ENCODE assay signal across 8 mouse cellular contexts in genomic region chr16:24874235-24874634, GRCm38 (mm10).
DNase-seq lines count a peak whose midpoint lies in the region; ATAC-seq lines count a peak whose summit lies in the region.

No protein-coding gene starts in this region.

- no peak overlapping the region for H3K4me2 ChIP-seq in midbrain, embryonic 14.5 days (ENCODE audit: low read length)
- no peak overlapping the region for H3K4me2 ChIP-seq in midbrain, embryonic 15.5 days
- no peak overlapping the region for H3K4me2 ChIP-seq in lung, embryonic 16.5 days (ENCODE audit: low read depth, low read length)

- 78% methylated on average over 4 of the region's 4 CpGs for WGBS in midbrain, embryonic 14.5 days
- WGBS in midbrain, embryonic 15.5 days = 71% methylated on average over 4 of the region's 4 CpGs
- WGBS in lung, embryonic 16.5 days = 25% methylated on average over 4 of the region's 4 CpGs

- no peaks in the 10 kb centered on the region for H3K4me1 ChIP-seq in midbrain, embryonic 14.5 days (ENCODE audit: control insufficient read depth, insufficient read depth, low read length)
- H3K4me1 ChIP-seq in midbrain, embryonic 15.5 days = no peaks in the 10 kb centered on the region
- peaks cover 8% of the 10 kb centered on the region for H3K4me1 ChIP-seq in lung, embryonic 16.5 days (replicated peaks; ENCODE audit: control insufficient read depth, insufficient read depth, low read length)

- H3K36me3 ChIP-seq in midbrain, embryonic 14.5 days (ENCODE audit: control insufficient read depth, insufficient read depth, low read length) = no peaks in the 10 kb centered on the region
- H3K36me3 ChIP-seq in midbrain, embryonic 15.5 days (replicated peaks) = no peaks in the 10 kb centered on the region
- H3K36me3 ChIP-seq in lung, embryonic 16.5 days (ENCODE audit: control insufficient read depth, insufficient read depth, low read length) = peaks cover 10% of the 10 kb centered on the region

- H3K9me3 ChIP-seq in midbrain, embryonic 14.5 days (ENCODE audit: control insufficient read depth, low read length) = 0 out of 2 replicates have a peak, but pooled peaks cover 7% of the 10 kb centered on the region
- H3K9me3 ChIP-seq in midbrain, embryonic 15.5 days = no peaks in the 10 kb centered on the region
- peaks cover 2% of the 10 kb centered on the region; the same call in 1 of the 2 replicates for H3K9me3 ChIP-seq in lung, embryonic 16.5 days (ENCODE audit: control insufficient read depth, low read length)

- H3K27ac ChIP-seq in midbrain, embryonic 14.5 days (replicated peaks; ENCODE audit: low read depth, low read length) = no peak overlapping the region
- H3K27ac ChIP-seq in midbrain, embryonic 15.5 days = no peak overlapping the region
- H3K27ac ChIP-seq in lung, embryonic 16.5 days (ENCODE audit: low read length) = peak overlapping the region; percentile 75

- no peak overlapping the region for H3K9ac ChIP-seq in midbrain, embryonic 14.5 days (replicated peaks; ENCODE audit: low read length)
- H3K9ac ChIP-seq in midbrain, embryonic 15.5 days = no peak overlapping the region
- no peak overlapping the region for H3K9ac ChIP-seq in lung, embryonic 16.5 days (ENCODE audit: low read length)

- no peak for ATAC-seq in midbrain, embryonic 14.5 days (ENCODE audit: low FRiP score, low TSS enrichment)
- ATAC-seq in midbrain, embryonic 15.5 days (replicated peaks) = no peak
- peak; percentile 59; the same call in 1 of the 2 replicates for ATAC-seq in lung, embryonic 16.5 days (ENCODE audit: low read depth)

- no peak overlapping the region for H3K4me3 ChIP-seq in midbrain, embryonic 14.5 days (replicated peaks; ENCODE audit: low read depth, low read length)
- H3K4me3 ChIP-seq in midbrain, embryonic 15.5 days = no peak overlapping the region
- no peak overlapping the region for H3K4me3 ChIP-seq in lung, embryonic 16.5 days (ENCODE audit: low read length)

- H3K27me3 ChIP-seq in midbrain, embryonic 14.5 days (ENCODE audit: control insufficient read depth, insufficient read depth, low read length) = no peaks in the 10 kb centered on the region
- H3K27me3 ChIP-seq in midbrain, embryonic 15.5 days (replicated peaks) = no peaks in the 10 kb centered on the region
- H3K27me3 ChIP-seq in lung, embryonic 16.5 days (ENCODE audit: control insufficient read depth, insufficient read depth, low read depth, low read length) = no peaks in the 10 kb centered on the region

- peak; percentile 64 for DNase-seq in adrenal gland, postnatal 14 days
- no peak for DNase-seq in adrenal gland, postnatal 4 days (ENCODE audit: low spot score in 2 of 2)
- DNase-seq in midbrain, embryonic 14.5 days = peak; percentile 54
- DNase-seq in forelimb bud, embryonic 11.5 days (ENCODE audit: low read depth, low spot score) = peak; percentile 28
- DNase-seq in frontal cortex, postnatal 25 days (ENCODE audit: low spot score in 2 of 2) = no peak
- DNase-seq in layer of hippocampus, postnatal 25 days (ENCODE audit: extremely low spot score in 1 of 2, low spot score in 1 of 2) = no peak

Comparison
In these comparisons a context has a peak if more than half of its experiments do, and no peak if none do; other contexts are left out.
1. DNase-seq: peak in adrenal gland, postnatal 14 days (single experiment), midbrain, embryonic 14.5 days (single experiment) and forelimb bud, embryonic 11.5 days (single experiment); none in adrenal gland, postnatal 4 days (0 of 2), frontal cortex, postnatal 25 days (0 of 2) and layer of hippocampus, postnatal 25 days (0 of 2).